Mouse (Mus musculus): Measurements from ENCODE around the gene H2al1n.
"Not testable (repeated sequence)": the region's sequence is repeated elsewhere in the genome, so short reads cannot be mapped to it uniquely, and the experiment has no call there.

The H2al1n gene

DNA sequence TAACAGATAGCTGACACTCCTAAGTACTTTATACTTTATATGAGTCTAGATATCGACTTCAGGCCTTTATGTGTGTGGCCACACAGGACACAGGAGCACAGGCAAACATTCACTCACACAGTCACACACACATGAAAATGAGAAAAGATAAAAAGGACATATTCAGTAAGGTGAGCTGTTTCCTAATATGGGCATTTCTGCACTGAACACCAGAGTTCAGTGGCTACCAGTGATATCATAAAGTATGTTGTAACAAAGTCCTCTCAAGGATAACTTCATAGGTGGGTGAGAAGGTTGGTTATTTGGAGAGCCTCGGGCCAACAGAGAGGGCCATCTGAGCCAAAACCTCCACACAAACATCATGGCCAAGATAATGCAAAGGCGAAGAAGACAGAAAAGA is at the start of gene H2al1n:
H2al1n (plus strand) TSS at position 301 of the 400 bp plus-strand sequence.
- DNase-seq (ENCODE audit: low spot score), result not testable (repeated sequence)

DNA sequence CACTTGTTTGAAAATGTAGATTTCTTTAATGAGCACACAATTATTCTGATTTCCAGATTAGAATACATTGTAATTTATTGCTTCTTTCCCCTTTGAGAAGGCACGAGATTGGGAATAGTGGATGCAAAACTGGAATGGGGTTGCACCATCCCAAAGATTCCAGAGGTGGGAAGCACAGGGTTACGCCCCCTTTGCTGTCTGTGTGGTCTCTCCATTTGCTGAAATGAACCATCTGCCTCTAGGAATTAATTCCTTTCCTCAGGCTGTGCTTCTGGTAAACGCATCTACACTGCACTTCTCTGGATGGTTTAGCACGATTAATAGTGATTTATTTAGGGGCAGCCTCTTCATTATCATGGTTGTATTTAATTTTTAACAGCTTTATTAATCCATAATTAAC is 11.7 kb upstream of the H2al1n start:
- no peak for DNase-seq (ENCODE audit: low spot score)

DNA sequence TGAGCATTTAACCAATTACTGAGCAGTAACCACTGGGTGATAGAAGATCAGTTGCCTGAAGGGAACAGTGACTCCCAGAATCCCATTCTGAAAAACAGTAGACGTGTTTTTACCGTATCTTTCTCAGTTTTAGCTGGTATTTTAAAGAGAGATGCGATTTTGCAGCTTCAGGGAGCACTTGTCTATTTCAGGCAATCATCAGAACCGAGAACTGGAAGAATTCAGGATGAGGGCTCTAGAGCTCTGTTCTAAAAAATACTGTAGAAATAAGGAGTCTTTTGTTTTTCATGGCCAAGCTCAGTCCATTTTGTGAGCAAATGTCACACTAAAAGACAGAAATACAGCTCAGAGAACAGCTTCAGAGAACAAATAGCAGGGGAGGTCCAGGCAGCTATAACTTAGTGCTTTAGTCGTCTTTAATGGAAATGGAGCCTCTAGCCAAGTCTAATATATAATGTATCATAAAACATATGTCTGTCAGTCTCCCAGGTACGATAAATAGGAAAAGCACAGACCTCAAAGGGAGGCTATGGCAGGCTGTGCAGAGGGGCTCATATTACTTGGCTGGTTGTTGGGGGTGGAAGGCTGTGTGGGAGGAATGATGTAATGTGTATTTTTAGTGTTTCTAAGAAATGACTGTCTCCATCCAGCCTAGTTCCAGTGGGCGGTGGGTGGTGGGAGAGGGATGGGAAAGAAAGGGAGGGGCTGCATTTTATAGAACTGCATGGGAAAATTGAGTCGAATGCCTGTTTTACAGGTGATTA is 4.7 kb upstream of the H2al1n start:
- DNase-seq (ENCODE audit: low spot score), result no peak

DNA sequence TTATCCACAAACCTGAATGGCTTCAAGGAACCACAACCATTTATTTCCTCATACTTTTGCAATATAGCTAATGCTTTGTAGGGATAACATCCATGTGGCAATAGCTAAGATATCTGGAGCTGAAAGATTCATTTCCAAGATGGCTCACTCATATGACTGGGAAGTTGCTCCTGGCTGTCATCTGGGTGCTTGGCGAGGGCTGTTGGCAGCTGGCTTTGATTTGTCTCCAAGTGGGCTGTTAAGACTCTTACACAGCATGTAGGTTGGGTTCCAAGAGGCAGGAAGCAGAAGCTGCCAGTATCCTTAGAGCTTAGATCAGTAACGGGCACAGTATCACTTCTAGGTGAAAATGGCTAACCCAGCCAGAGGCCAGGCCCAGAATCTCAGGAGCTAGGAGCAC is 18.3 kb downstream of the H2al1n start:
- DNase-seq (ENCODE audit: low spot score), result no peak

DNA sequence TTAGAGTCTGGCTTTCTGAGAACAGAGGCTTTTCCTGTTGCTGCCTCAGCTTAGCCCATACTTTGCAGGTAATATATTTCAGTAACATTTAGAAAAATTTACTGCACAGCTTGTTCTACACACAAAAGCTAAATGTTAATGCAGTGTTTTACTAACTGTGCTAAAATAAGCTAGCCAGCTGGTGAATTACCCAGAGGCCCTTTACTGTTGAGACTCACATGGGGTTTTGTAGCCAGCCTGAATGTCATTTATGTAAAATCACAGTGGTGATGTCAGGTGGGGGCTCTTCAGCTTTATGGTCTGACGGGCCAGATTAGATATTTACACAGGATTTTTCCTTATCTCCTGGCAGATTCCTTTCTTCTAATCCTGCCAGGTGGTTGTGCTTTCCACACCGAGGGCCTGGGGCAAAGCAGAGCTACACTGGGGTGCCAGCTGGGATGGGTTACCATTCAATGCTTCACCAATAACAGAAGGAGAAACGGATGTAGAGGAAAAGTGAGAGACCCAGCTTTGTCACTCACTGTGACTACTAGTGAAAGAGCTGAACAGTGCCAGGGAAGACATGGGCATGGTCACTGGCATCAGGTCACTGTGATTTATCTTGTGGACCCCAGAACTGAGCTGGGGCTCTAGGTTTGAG is 48.8 kb downstream of the H2al1n start:
- no peak for DNase-seq (ENCODE audit: low spot score)

Data from spleen, adult 12 weeks (tissue).